Mouse (Mus musculus): Measurements from ENCODE around the gene Fam213a. TPM values are rescaled to one million over a fixed set of nuclear protein-coding genes. Genes with fewer than 3 reads are reported as not detected.
A peak's percentile ranks its signal among the peaks of the same experiment; 100 is the strongest.

Fam213a gene
- total RNA-seq, 1 experiment from 2014 or later = 35.5 TPM

GRCm38 (mm10) chr14:40965507-40966356 lies 47.9 kb downstream of the Fam213a start:
- no peak for ATAC-seq (ENCODE audit: extremely low read depth, insufficient number of reproducible peaks, low FRiP score, poor library complexity, severe bottlenecking)

GRCm38 (mm10) chr14:40964881-40965280 lies 48.7 kb downstream of the Fam213a start:
- no peak for ATAC-seq (ENCODE audit: extremely low read depth, insufficient number of reproducible peaks, low FRiP score, poor library complexity, severe bottlenecking)

DNA sequence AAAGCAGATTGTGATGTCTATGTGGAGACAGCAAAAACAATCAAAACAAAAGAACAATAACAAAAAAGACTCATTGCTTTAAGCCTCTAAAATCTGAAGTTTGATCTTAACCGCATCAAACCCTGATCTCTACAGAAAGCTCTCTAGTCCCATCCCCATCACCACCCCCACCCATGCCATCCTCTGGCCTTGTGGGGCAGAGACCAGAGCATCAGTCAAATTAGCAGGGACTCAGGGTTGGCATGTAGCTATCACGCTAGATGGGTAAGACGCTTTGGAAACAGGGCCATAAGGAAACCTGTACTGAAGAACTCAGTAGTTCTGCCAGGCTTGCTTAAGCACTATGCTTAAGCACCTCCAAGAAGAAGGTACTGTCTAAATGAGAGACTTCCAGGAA lies 49.4 kb downstream of the Fam213a start:
- no peak for ATAC-seq (ENCODE audit: extremely low read depth, insufficient number of reproducible peaks, low FRiP score, poor library complexity, severe bottlenecking)

DNA sequence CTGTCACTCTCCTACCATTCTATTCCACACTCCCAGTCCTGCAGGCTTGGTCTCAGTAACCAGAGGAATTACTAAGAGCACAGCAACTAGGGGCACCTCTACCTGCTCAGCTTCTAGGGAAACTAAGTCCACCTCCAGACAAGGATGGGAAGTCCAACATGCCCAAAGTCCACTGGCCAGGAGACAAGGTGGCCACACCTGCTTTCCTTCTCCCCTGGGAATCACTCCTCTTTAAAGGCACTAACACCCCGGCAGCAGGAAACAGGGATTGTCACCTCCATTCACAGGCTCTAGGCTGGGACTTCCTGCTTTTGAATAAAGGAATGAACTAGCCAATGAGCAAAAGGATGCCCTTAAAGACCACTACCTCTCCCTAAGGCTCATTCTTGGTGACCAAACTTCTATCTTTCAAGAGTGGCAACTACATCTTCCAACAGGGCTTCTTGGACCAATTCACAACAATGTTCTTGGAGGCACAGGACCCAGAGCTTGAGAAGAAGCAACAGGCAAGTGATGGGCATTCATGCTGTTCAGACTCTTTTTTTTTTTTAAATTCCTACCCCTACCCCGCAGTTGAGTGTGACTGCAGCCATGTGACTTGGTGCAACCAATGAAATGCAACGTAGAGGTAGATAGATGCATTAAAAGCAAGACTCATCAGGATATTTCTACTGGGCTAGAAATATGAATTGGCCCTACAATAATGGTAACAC lies 49.9 kb downstream of the Fam213a start:
- ATAC-seq (ENCODE audit: extremely low read depth, insufficient number of reproducible peaks, low FRiP score, poor library complexity, severe bottlenecking) = no peak

DNA sequence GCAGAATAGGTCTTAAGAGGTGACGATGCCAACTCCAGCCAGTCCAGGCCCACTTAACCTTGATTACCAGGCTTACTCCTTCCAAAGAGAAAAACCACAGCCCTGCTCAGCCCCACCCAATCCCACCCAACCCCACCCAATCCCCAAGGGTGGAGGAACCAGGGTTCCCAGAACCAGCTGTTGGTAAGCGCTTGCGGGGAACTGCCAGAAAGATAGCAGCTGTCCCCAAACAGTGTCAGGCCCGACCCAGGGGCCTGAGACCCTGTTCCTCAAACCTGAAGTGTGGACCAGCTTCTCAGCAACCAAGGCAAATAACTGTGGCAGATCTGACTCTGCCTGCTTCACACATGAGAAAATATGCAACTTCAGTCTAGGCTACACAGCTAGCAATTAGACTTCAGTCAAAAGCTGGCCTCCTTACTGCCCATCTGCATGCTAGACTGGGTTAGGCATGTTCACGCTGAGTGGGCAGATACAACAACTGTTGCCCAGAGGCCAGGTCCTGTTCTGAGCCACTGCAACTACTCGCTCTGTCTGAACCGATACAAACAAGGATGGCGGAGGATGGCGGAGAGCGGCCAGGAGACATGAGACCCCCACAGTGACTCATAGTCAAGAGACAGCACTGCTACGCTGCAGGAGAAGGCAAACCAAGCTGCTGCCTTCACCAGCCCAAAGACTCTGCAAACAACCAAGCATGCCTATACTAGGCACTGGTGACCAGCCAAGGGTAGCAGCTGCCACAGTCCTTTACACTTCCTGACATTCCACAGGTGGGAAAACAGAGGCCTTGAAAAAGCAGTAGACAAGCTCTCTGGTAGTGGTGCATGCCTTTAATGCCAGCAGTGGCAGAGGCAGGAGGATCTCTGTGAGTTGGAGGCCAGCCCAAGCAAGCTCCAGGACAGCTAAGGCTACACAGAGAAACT lies 51.0 kb downstream of the Fam213a start:
- no peak for ATAC-seq (ENCODE audit: extremely low read depth, insufficient number of reproducible peaks, low FRiP score, poor library complexity, severe bottlenecking)

GRCm38 (mm10) chr14:40960237-40960636 lies 53.4 kb downstream of the Fam213a start:
- ATAC-seq (ENCODE audit: extremely low read depth, insufficient number of reproducible peaks, low FRiP score, poor library complexity, severe bottlenecking) = no peak

- ATAC-seq (ENCODE audit: extremely low read depth, insufficient number of reproducible peaks, low FRiP score, poor library complexity, severe bottlenecking) = no peak
Measured at GRCm38 (mm10) chr14:40959586-40959985, 54.0 kb downstream of the Fam213a start.

GRCm38 (mm10) chr14:40958986-40959381 lies 54.6 kb downstream of the Fam213a start:
- ATAC-seq (ENCODE audit: extremely low read depth, insufficient number of reproducible peaks, low FRiP score, poor library complexity, severe bottlenecking) = no peak

- peak; percentile 56 for ATAC-seq (ENCODE audit: extremely low read depth, insufficient number of reproducible peaks, low FRiP score, poor library complexity, severe bottlenecking)
Measured at GRCm38 (mm10) chr14:40958083-40958985, 55.3 kb downstream of the Fam213a start.

- ATAC-seq (ENCODE audit: extremely low read depth, insufficient number of reproducible peaks, low FRiP score, poor library complexity, severe bottlenecking) = no peak
Measured at GRCm38 (mm10) chr14:40957607-40958006, 56.0 kb downstream of the Fam213a start.

- ATAC-seq (ENCODE audit: extremely low read depth, insufficient number of reproducible peaks, low FRiP score, poor library complexity, severe bottlenecking) = peak; percentile 54
Measured at GRCm38 (mm10) chr14:40956252-40957146, 57.1 kb downstream of the Fam213a start.

DNA sequence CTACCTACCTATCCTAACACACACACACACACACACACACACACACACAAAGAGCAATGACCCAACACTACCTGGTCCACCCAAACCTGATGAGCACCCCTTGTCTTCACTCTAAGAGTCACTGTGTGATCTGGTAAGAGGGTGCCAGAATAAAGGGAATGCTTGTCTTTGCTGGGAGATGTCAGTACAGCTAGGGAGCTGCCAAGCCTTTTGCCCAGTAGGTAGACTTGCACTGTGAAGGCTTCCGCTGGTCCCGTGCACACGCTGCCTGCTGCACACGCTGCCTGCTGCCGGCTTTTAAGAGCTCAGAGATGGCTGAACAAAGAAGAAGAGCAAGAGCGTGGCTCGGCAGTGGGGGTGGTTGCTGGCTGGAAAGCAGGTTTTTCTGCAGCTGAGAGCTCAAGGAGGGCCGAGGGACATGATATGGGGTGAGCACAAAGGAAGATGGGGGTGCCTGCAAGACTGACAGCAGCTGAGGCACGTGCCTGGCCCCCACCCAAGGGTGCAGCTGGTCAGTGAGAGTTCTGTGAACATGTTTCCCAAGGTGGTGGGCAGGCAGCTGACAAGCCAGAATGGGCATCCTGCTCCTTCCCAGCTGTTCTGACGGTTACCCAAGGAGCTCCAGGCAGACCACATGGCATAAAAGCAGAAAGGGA lies 57.9 kb downstream of the Fam213a start:
- no peak for ATAC-seq (ENCODE audit: extremely low read depth, insufficient number of reproducible peaks, low FRiP score, poor library complexity, severe bottlenecking)

GRCm38 (mm10) chr14:40955146-40955545 lies 58.4 kb downstream of the Fam213a start:
- no peak for ATAC-seq (ENCODE audit: extremely low read depth, insufficient number of reproducible peaks, low FRiP score, poor library complexity, severe bottlenecking)

GRCm38 (mm10) chr14:40953381-40953780 lies 60.2 kb downstream of the Fam213a start:
- no peak for ATAC-seq (ENCODE audit: extremely low read depth, insufficient number of reproducible peaks, low FRiP score, poor library complexity, severe bottlenecking)

DNA sequence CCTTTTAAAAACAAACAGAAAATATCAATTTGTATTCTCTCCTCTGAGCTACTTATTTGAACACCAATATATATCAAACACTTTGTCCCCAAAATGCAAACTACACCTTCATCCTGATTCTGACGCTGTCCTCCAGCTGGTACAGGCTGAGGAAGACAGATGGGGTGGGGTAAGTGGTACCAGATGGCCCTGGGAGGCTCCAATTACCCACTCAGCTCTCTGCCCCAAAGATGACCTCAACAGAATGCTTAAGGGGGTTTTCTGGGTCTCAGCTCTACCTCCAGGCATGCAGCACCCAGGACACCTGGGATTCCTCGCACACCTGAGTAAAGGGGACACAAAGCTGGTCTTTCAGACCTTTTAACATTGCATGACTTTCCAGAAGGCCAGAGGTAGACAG lies 60.9 kb downstream of the Fam213a start:
- ATAC-seq (ENCODE audit: extremely low read depth, insufficient number of reproducible peaks, low FRiP score, poor library complexity, severe bottlenecking) = no peak

GRCm38 (mm10) chr14:40952301-40952700 lies 61.3 kb downstream of the Fam213a start:
- no peak for ATAC-seq (ENCODE audit: extremely low read depth, insufficient number of reproducible peaks, low FRiP score, poor library complexity, severe bottlenecking)

All from neutrophil, adult 5-6 weeks (primary cell).